Mouse (Mus musculus) hindbrain, embryonic 14.5 days (tissue): ENCODE results near the gene Cxxc4. TPM values are rescaled to one million over a fixed set of nuclear protein-coding genes. Genes with fewer than 3 reads are reported as not detected.
"Not testable (repeated sequence)": the region's sequence is repeated elsewhere in the genome, so short reads cannot be mapped to it uniquely, and the experiment has no call there.

Experiments used
- ATAC-seq: fragments of 200-750 bp; cut with Nextera tagmentation; 2 replicates; pipeline ENCODE4 v1.8.0; 2017; ENCODE audit warnings: moderate number of reproducible peaks, mild to moderate bottlenecking, moderate TSS enrichment, moderate library complexity; ENCODE audit not compliant: low FRiP score
- DNase-seq: peaks from one replicate; pipeline ENCODE4 v3.0.0-alpha.2; 2015; ENCODE audit warnings: low spot score
- H3K27ac ChIP-seq: fragments of 300-500 bp; sonication (generic); 2 replicates; pipeline ENCODE4 v1.5.1; 2014; ENCODE audit warnings: mild to moderate bottlenecking, moderate library complexity
- H3K27me3 ChIP-seq: fragments of 300-500 bp; sonication (generic); 2 replicates; pipeline ENCODE4 v1.6.1; 2014; ENCODE audit warnings: mild to moderate bottlenecking, low read length, mixed read lengths; ENCODE audit not compliant: control insufficient read depth, insufficient read depth
- H3K36me3 ChIP-seq: fragments of 300-500 bp; sonication (generic); replicated peaks from 2 replicates; pipeline ENCODE4 v1.6.1; 2014; ENCODE audit not compliant: control insufficient read depth, insufficient read depth
- H3K4me1 ChIP-seq: fragments of 300-500 bp; sonication (generic); replicated peaks from 2 replicates; pipeline ENCODE4 v1.6.1; 2014; ENCODE audit warnings: antibody characterized with exemption, low read length, mixed read lengths; ENCODE audit not compliant: control insufficient read depth, insufficient read depth
- H3K4me2 ChIP-seq: fragments of 300-500 bp; sonication (generic); replicated peaks from 2 replicates; pipeline ENCODE4 v1.6.1; 2014; ENCODE audit warnings: mild to moderate bottlenecking, moderate library complexity
- H3K4me3 ChIP-seq: fragments of 300-500 bp; sonication (generic); replicated peaks from 2 replicates; pipeline ENCODE4 v1.5.1; 2014; ENCODE audit warnings: mild to moderate bottlenecking, low read length
- H3K9ac ChIP-seq: fragments of 300-500 bp; sonication (generic); 2 replicates; pipeline ENCODE4 v1.6.1; 2014
- H3K9me3 ChIP-seq: fragments of 300-500 bp; sonication (generic); 2 replicates; pipeline ENCODE4 v1.6.1; 2016; ENCODE audit warnings: low read length; ENCODE audit not compliant: control insufficient read depth
- WGBS: fragments of 180-500 bp; shearing (Covaris S2); extraction: QIAGEN DNeasy Blood & Tissue Kit; methylation state at CpG from one replicate; pipeline ENCODE4 v1.1.7; 2014; 5-methylcytosine and 5-hydroxymethylcytosine counted together
- polyA plus RNA-seq: library from polyadenylated mRNA; unstranded; fragments of >200 nt; fragmentation: Nextera tagmentation; extraction: Ambion mirVana; gene quantifications from 2 replicates; pipeline ENCODE4 v1.2.1, GENCODE M21; 2014

Cxxc4 gene
- polyA plus RNA-seq = 31.9 and 34.2 TPM in 2 replicates

DNA sequence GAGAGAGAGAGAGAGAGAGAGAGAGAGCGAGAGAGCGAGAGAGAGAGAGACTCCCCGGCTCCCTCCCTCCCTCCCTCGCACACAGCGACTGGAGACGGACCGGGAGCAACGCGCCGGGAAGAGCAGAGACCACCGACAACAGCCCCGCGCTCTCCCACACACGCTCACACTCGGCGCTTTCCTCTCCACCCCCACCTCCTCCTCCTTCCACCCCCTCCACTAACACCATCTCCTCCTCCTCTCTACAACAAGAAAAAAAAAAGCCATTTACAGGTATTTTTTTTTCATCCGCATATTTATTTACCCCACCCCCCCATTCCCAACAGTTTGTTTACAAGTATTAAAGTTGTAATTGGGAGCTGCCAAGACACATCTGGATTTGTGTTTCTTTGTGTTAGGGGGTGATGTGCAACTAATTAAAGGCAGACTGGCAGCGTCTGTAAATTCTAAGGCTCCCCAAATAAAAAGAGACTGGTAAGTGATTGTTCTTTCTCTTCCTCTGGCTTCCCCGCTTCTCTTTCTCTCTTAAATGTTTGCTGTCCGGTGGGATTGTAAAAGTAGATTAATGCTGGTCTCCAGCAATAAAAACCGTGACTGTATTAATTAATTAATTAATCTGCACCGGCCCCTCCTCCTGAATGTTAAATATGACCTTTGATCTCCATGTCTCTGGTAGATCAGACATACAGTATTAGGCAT, at the start of gene Cxxc4:
Gene Cxxc4 (plus strand): TSS at position 71 of the 699 bp plus-strand sequence.
- no peaks in the 10 kb centered on the region for H3K36me3 ChIP-seq
- no peaks in the 10 kb centered on the region for H3K9me3 ChIP-seq
- peak within 1 kb of the TSS; percentile 70 for H3K4me3 ChIP-seq
- peak within 1 kb of the TSS; percentile 93 for H3K9ac ChIP-seq
- WGBS = under 1% methylated on average over 10 of the region's 22 CpGs
- peak; percentile 83 for ATAC-seq
- peaks cover 20% of the 10 kb centered on the region for H3K4me1 ChIP-seq
- DNase-seq = no peak
- no peaks in the 10 kb centered on the region for H3K27me3 ChIP-seq
- peak within 1 kb of the TSS; percentile 99 for H3K27ac ChIP-seq
- H3K4me2 ChIP-seq = peak within 1 kb of the TSS; percentile 71

DNA sequence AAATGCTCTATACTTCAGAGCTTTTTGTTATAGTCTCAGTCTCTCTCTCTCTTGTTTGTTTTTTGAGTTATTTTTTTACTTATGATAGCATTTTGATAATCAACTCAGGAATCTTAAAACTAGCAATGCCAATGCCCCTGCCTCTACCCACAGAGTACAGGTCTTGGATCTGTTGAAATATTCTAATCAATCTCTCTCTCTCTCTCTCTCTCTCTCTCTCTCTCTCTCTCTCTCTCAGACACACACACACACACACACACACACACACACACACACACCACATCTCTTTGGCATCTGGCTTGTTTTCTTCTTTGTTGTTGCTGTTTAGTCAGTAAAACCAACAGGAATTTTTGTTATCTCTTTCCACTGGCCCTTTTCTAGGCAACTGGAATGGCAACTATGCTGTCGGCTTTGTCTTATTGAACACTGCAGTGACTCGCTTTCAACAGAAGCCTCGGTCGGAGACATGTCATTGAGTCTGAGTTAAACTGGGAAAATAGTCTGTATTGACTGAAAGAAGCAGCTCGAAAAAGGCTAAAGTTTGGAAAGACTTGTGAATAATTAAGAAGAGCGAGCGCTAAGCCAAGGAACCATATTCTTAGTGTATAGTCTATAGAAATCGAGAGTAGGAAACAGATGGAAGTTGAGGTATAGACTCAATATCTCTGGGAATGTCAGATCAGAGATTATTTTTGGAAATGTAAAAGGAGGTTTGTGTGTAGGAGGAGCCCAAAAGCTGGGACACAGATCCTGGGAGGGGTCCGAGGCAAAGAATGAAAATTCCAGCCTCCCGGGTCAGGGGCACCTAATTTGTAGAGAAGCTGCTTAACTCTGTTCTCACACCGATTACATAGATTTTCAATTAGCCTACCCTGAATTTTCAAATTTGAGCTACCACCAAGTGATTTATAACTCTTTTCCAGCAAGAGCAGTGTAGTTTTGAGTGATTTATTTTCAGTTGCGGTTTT, 47.0 kb upstream of the Cxxc4 start:
- H3K27me3 ChIP-seq = no peaks in the 10 kb centered on the region
- peaks cover 5% of the 10 kb centered on the region; the same call in 1 of the 2 replicates for H3K4me1 ChIP-seq
- DNase-seq (no peak), ATAC-seq (peak; percentile 77; the same call in 1 of the 2 replicates)
- no peaks in the 10 kb centered on the region for H3K9me3 ChIP-seq
- H3K27ac ChIP-seq = no peak overlapping the region
- peak overlapping the region; percentile 17 for H3K4me3 ChIP-seq
- peak overlapping the region; percentile 51 for H3K4me2 ChIP-seq
- WGBS = 36% methylated on average over 12 of the region's 12 CpGs
- 0 out of 2 replicates have a peak overlapping the region, but pooled peaks have one; percentile 1 for H3K9ac ChIP-seq
- no peaks in the 10 kb centered on the region for H3K36me3 ChIP-seq

GRCm38 (mm10) chr3:134190046-134190445, 46.2 kb upstream of the Cxxc4 start:
- DNase-seq (no peak), ATAC-seq (0 out of 2 replicates have a peak, but pooled peaks have one; percentile 62)
- no peaks in the 10 kb centered on the region for H3K9me3 ChIP-seq
- H3K9ac ChIP-seq = peak overlapping the region; percentile 28; the same call in 1 of the 2 replicates
- peak overlapping the region; percentile 7; the same call in 1 of the 2 replicates for H3K27ac ChIP-seq
- peaks cover 5% of the 10 kb centered on the region; the same call in 1 of the 2 replicates for H3K4me1 ChIP-seq
- H3K4me3 ChIP-seq = peak overlapping the region; percentile 17
- H3K36me3 ChIP-seq = no peaks in the 10 kb centered on the region
- 43% methylated on average over 11 of the region's 11 CpGs for WGBS
- no peaks in the 10 kb centered on the region for H3K27me3 ChIP-seq
- H3K4me2 ChIP-seq = peak overlapping the region; percentile 51

- ATAC-seq (no peak), DNase-seq (no peak)
- Histone ChIP-seq H3K4me1 (no peaks in the 10 kb centered on the region), H3K9ac (no peak overlapping the region), H3K4me2 (no peak overlapping the region), H3K27me3 (no peaks in the 10 kb centered on the region), H3K36me3 (no peaks in the 10 kb centered on the region), H3K9me3 (no peaks in the 10 kb centered on the region), H3K4me3 (no peak overlapping the region), H3K27ac (no peak overlapping the region)
- WGBS = 82% methylated on average over 9 of the region's 9 CpGs
Observed at GRCm38 (mm10) chr3:134199892-134200291, 36.4 kb upstream of the Cxxc4 start.

DNA sequence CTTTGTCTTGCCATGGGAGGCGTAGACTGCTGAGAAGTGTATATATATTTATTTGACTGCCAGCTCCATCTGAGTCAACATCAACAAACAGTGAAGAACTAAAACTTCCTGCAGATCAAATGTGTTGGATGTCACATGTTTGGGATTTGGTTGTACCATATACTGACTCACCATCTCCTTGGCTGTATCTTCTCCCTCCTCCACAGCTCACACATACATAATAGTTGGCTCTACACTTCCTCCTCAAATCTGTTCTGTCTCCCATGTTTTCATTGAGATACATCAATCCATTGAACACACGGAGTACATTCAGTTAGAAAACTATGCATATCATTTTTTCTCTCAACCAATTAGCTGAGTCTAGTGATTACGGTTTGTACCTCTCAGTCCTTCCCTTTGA, 29.7 kb upstream of the Cxxc4 start:
- DNase-seq = no peak
- 94% methylated on average over 3 of the region's 3 CpGs for WGBS
- no peak overlapping the region for H3K9ac ChIP-seq
- H3K4me1 ChIP-seq = no peaks in the 10 kb centered on the region
- H3K36me3 ChIP-seq = no peaks in the 10 kb centered on the region
- ATAC-seq = no peak
- H3K4me3 ChIP-seq = no peak overlapping the region
- H3K4me2 ChIP-seq = no peak overlapping the region
- no peak overlapping the region for H3K27ac ChIP-seq
- no peaks in the 10 kb centered on the region for H3K9me3 ChIP-seq
- no peaks in the 10 kb centered on the region for H3K27me3 ChIP-seq

DNA sequence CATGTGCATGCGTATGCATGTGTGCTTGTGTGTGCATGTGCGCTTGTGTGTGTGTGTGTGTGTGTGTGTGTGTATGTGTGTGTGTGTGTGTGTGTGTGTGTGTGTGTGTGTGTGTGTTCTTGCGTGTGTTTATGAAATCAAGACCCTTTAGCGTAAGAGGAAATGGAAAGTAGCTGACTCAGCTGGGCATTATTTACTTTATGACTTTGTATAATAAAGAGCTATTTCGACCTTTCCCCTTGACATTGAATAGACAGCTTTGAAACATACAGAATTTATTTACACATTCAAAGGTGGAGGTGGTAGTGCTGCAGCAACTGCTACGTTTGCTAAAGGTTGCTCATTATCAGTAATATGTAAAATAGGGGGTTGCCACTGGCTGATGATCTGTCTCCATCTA, 25.3 kb upstream of the Cxxc4 start:
- Histone ChIP-seq H3K36me3 (no peaks in the 10 kb centered on the region), H3K4me1 (no peaks in the 10 kb centered on the region), H3K4me2 (no peak overlapping the region), H3K9ac (no peak overlapping the region), H3K4me3 (no peak overlapping the region), H3K27me3 (no peaks in the 10 kb centered on the region), H3K27ac (no peak overlapping the region), H3K9me3 (no peaks in the 10 kb centered on the region)
- WGBS = 75% methylated on average over 6 of the region's 6 CpGs
- no peak for DNase-seq
- no peak for ATAC-seq

- not testable (repeated sequence) for H3K4me3 ChIP-seq, H3K9ac ChIP-seq, H3K9me3 ChIP-seq, H3K27me3 ChIP-seq, H3K4me2 ChIP-seq, ATAC-seq, H3K36me3 ChIP-seq, H3K4me1 ChIP-seq, H3K27ac ChIP-seq, DNase-seq
Observed at GRCm38 (mm10) chr3:134219881-134220280, 16.4 kb upstream of the Cxxc4 start.

DNA sequence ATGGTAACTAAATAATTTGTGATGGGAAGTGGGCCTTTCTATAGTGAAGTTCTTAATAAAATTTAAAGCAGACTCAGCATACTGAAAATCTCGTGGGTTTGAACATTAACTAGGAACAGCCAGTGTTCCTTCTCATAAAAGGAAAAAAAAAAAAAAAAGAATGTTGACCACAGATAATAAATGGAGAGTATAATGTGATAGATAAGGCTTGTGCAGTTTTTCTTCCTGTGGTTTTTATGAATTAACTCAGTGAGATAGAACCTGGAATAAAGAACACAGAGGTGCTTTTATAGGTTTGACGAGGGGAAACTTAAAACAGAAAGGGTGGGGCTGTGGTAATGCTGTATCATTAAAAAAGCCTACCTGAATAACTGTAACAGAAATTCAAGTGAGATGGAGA, 15.3 kb upstream of the Cxxc4 start:
- DNase-seq = no peak
- ATAC-seq = no peak
- H3K4me1 ChIP-seq = no peaks in the 10 kb centered on the region
- no peaks in the 10 kb centered on the region for H3K27me3 ChIP-seq
- H3K27ac ChIP-seq = no peak overlapping the region
- H3K4me2 ChIP-seq = no peak overlapping the region
- H3K4me3 ChIP-seq = no peak overlapping the region
- H3K9ac ChIP-seq = no peak overlapping the region
- 70% methylated on average over 2 of the region's 2 CpGs for WGBS
- no peaks in the 10 kb centered on the region for H3K9me3 ChIP-seq
- no peaks in the 10 kb centered on the region for H3K36me3 ChIP-seq

DNA sequence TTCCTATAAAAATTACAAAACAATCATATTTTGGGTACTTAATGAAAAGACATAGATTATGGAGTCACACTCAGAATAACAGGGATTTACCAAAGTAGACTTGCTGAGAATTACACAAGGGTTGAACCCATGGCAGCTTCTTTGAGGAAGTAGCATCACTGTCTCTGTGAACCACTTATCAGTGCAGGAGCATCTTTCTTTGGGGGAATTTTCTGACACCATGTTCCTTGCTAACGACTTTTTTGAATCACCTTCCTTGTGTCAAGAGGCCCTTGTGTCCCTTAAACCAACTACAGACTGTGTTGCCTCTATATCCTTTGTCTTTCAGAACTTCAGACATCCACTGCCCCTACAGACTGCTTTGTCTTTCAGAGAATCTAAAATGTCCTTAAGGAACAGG, 13.7 kb upstream of the Cxxc4 start:
- WGBS = 43% methylated on average over 1 of the region's 1 CpGs
- H3K27ac ChIP-seq = no peak overlapping the region
- DNase-seq (no peak), ATAC-seq (no peak)
- no peak overlapping the region for H3K9ac ChIP-seq
- no peak overlapping the region for H3K4me3 ChIP-seq
- H3K4me1 ChIP-seq = no peaks in the 10 kb centered on the region
- no peaks in the 10 kb centered on the region for H3K27me3 ChIP-seq
- no peak overlapping the region for H3K4me2 ChIP-seq
- no peaks in the 10 kb centered on the region for H3K36me3 ChIP-seq
- no peaks in the 10 kb centered on the region for H3K9me3 ChIP-seq
